Mouse (Mus musculus) 3134 (cell line): ENCODE results near the gene Slc18a2.

Experiments
- DNase-seq: peaks from one replicate; pipeline ENCODE4 v3.0.0-alpha.2; 2011; ENCODE audit warnings: low spot score; ENCODE audit not compliant: insufficient read length; ENCODE audit errors: extremely low read depth

Slc18a2 gene

GRCm38 (mm10) chr19:59260718-59261442 lies at the start of gene Slc18a2:
TSS of gene Slc18a2 (plus strand) at chr19:59260896.
- DNase-seq, result no peak

GRCm38 (mm10) chr19:59216891-59217290 lies 43.8 kb upstream of the Slc18a2 start:
- DNase-seq, result no peak

GRCm38 (mm10) chr19:59218991-59219390 lies 41.7 kb upstream of the Slc18a2 start, which contains the start of gene Kcnk18:
TSS of gene Kcnk18 (plus strand) at chr19:59219214.
- DNase-seq, result no peak

- no peak for DNase-seq
Observed at GRCm38 (mm10) chr19:59221131-59221530, 39.6 kb upstream of the Slc18a2 start.

GRCm38 (mm10) chr19:59228376-59228775 lies 32.3 kb upstream of the Slc18a2 start:
- DNase-seq, result no peak

GRCm38 (mm10) chr19:59232786-59233185 lies 27.9 kb upstream of the Slc18a2 start:
- no peak for DNase-seq

GRCm38 (mm10) chr19:59235001-59235400 lies 25.7 kb upstream of the Slc18a2 start:
- no peak for DNase-seq

- DNase-seq, result no peak
Observed at GRCm38 (mm10) chr19:59236046-59236445, 24.6 kb upstream of the Slc18a2 start.

GRCm38 (mm10) chr19:59238630-59239029 lies 22.1 kb upstream of the Slc18a2 start:
- no peak for DNase-seq

GRCm38 (mm10) chr19:59239124-59239817 lies 21.4 kb upstream of the Slc18a2 start:
- peak; percentile 74 for DNase-seq

- no peak for DNase-seq
Observed at GRCm38 (mm10) chr19:59241987-59242386, 18.7 kb upstream of the Slc18a2 start.

GRCm38 (mm10) chr19:59243057-59243456 lies 17.6 kb upstream of the Slc18a2 start:
- no peak for DNase-seq

GRCm38 (mm10) chr19:59248144-59248543 lies 12.6 kb upstream of the Slc18a2 start:
- no peak for DNase-seq

- DNase-seq, result no peak
Observed at GRCm38 (mm10) chr19:59248553-59249286, 12.0 kb upstream of the Slc18a2 start.

- no peak for DNase-seq
Observed at GRCm38 (mm10) chr19:59252651-59253050, 8.0 kb upstream of the Slc18a2 start.

GRCm38 (mm10) chr19:59259633-59260032 lies 1.1 kb upstream of the Slc18a2 start:
- DNase-seq, result no peak

GRCm38 (mm10) chr19:59261604-59262003 lies 908 bp downstream of the Slc18a2 start:
- DNase-seq, result no peak

- DNase-seq, result no peak
Observed at GRCm38 (mm10) chr19:59263171-59263570, 2.5 kb downstream of the Slc18a2 start.

- DNase-seq, result no peak
Observed at GRCm38 (mm10) chr19:59264838-59265532, 4.3 kb downstream of the Slc18a2 start.

- DNase-seq, result no peak
Observed at GRCm38 (mm10) chr19:59265907-59266306, 5.2 kb downstream of the Slc18a2 start.
